Mouse (Mus musculus) spleen, embryonic (tissue): ENCODE results near the gene Tnfsf10.
"Not testable (repeated sequence)": the region's sequence is repeated elsewhere in the genome, so short reads cannot be mapped to it uniquely, and the experiment has no call there.

Experiments
- CTCF ChIA-PET: fragments of 350-600 bp; sonication (Branson Sonifier 250); formaldehyde crosslinking; loops from one replicate; lab custom pipeline; 2022; lab: Charles Lee

Gene Tnfsf10

GRCm38 (mm10) chr3:27316559-27317287, at the start of gene Tnfsf10:
Gene Tnfsf10, plus strand, starts transcription at chr3:27317028.
- CTCF ChIA-PET = no interaction called here

GRCm38 (mm10) chr3:27267327-27267726, 49.5 kb upstream of the Tnfsf10 start:
- CTCF ChIA-PET = no interaction called here

GRCm38 (mm10) chr3:27267887-27268286, 48.9 kb upstream of the Tnfsf10 start:
- CTCF ChIA-PET = no interaction called here

GRCm38 (mm10) chr3:27269151-27269550, 47.7 kb upstream of the Tnfsf10 start:
- CTCF ChIA-PET = no interaction called here

- CTCF ChIA-PET = no interaction called here
Measured at GRCm38 (mm10) chr3:27270160-27270962, 46.5 kb upstream of the Tnfsf10 start.

- CTCF ChIA-PET = no interaction called here
Measured at GRCm38 (mm10) chr3:27272926-27273745, 43.7 kb upstream of the Tnfsf10 start.

GRCm38 (mm10) chr3:27279286-27279925, 37.4 kb upstream of the Tnfsf10 start:
- CTCF ChIA-PET = not testable (repeated sequence)

- CTCF ChIA-PET = no interaction called here
Measured at GRCm38 (mm10) chr3:27280280-27280749, 36.5 kb upstream of the Tnfsf10 start.

- CTCF ChIA-PET = interaction anchor here (0.8 kb wide), 1 partner anchor 15 kb away, joined by 3 read pairs; no protein-coding TSS in a partner anchor
Measured at GRCm38 (mm10) chr3:27283071-27283713, 33.6 kb upstream of the Tnfsf10 start.

GRCm38 (mm10) chr3:27283796-27284195, 33.0 kb upstream of the Tnfsf10 start:
- CTCF ChIA-PET = no interaction called here

- CTCF ChIA-PET = no interaction called here
Measured at GRCm38 (mm10) chr3:27284227-27284626, 32.6 kb upstream of the Tnfsf10 start.

GRCm38 (mm10) chr3:27285072-27285471, 31.8 kb upstream of the Tnfsf10 start:
- CTCF ChIA-PET = no interaction called here

GRCm38 (mm10) chr3:27288301-27288700, 28.5 kb upstream of the Tnfsf10 start:
- CTCF ChIA-PET = no interaction called here

GRCm38 (mm10) chr3:27288909-27289308, 27.9 kb upstream of the Tnfsf10 start:
- CTCF ChIA-PET = no interaction called here

- CTCF ChIA-PET = no interaction called here
Measured at GRCm38 (mm10) chr3:27290285-27290684, 26.5 kb upstream of the Tnfsf10 start.

GRCm38 (mm10) chr3:27290945-27291344, 25.9 kb upstream of the Tnfsf10 start:
- CTCF ChIA-PET = not testable (repeated sequence)

- CTCF ChIA-PET = not testable (repeated sequence)
Measured at GRCm38 (mm10) chr3:27291411-27291810, 25.4 kb upstream of the Tnfsf10 start.

- CTCF ChIA-PET = no interaction called here
Measured at GRCm38 (mm10) chr3:27293645-27294385, 23.0 kb upstream of the Tnfsf10 start.

- CTCF ChIA-PET = no interaction called here
Measured at GRCm38 (mm10) chr3:27300451-27300850, 16.4 kb upstream of the Tnfsf10 start.
